Mouse (Mus musculus): ENCODE measurements around the gene Zfp53.

GRCm38 (mm10) chr17:21517130-21517671 is 28.4 kb downstream of the Zfp53 start:
- TF ChIP-seq CTCF (IDR thresholded peaks at IDR 0.05; ENCODE audit: insufficient read depth, low read length) (no peak), POLR2A (IDR thresholded peaks at IDR 0.05; ENCODE audit: borderline replicate concordance, extremely low read depth, low read depth, low read length) (no peak)
